Mouse (Mus musculus) megakaryocyte, embryonic 14.5 days (primary cell): Measurements from ENCODE around the gene A930009A15Rik. TPM values are rescaled to one million over a fixed set of nuclear protein-coding genes. Genes with fewer than 3 reads are reported as not detected.

Source experiments
- H3K27me3 ChIP-seq: replicated peaks from 2 replicates; pipeline ENCODE3; 2012; ENCODE audit warnings: inconsistent platforms
- H3K36me3 ChIP-seq: replicated peaks from 2 replicates; pipeline ENCODE3; 2012; ENCODE audit warnings: low read length, inconsistent platforms, mixed read lengths
- H3K4me1 ChIP-seq: 2 replicates; pipeline ENCODE4 v1.6.1; 2012; ENCODE audit warnings: inconsistent platforms
- H3K4me3 ChIP-seq: replicated peaks from 2 replicates; pipeline ENCODE3; 2012; ENCODE audit warnings: moderate library complexity, mild to moderate bottlenecking, inconsistent platforms
- H3K9me3 ChIP-seq: 2 replicates; pipeline ENCODE4 v1.6.1; 2012; ENCODE audit warnings: inconsistent platforms
- FLI1 ChIP-seq: IDR thresholded peaks from 2 replicates; pipeline ENCODE4 v1.6.1; 2012; ENCODE audit warnings: low read length, inconsistent platforms, mixed read lengths
- GATA1 ChIP-seq: IDR thresholded peaks from 3 replicates; pipeline ENCODE4 v1.6.1; 2012; ENCODE audit warnings: mixed read lengths, low read length, inconsistent platforms, borderline replicate concordance
- polyA plus RNA-seq: library from polyadenylated mRNA; stranded (reverse); fragments of >175 nt; gene quantifications from 2 replicates; pipeline ENCODE4 v1.2.3, GENCODE M21; 2012; ENCODE audit warnings: low replicate concordance; ENCODE audit not compliant: insufficient read depth

The A930009A15Rik gene
- polyA plus RNA-seq, 1 experiment = not detected

DNA sequence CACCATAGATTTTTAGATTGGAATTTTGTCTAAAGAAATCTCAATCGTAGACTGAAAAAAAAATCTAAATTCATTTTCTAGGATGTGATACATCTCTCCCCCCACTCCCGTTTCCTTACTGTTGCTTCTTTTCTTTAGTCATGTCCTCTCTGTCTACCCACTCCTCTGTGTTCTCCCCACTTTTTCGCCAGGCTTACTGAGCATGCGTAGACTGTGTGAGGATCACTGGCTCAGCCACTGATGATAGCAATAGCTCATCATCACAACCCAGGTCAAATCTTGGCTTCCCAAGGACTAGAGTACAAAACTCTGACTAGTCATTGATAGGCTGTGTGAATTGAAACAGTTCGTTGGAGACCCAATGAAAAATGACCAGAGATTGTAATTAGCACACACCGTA, 23.9 kb downstream of the A930009A15Rik start:
- Histone ChIP-seq H3K27me3 (peaks cover 9% of the 10 kb centered on the region), H3K4me3 (no peak overlapping the region), H3K9me3 (peaks cover 4% of the 10 kb centered on the region; the same call in 1 of the 2 replicates), H3K4me1 (no peaks in the 10 kb centered on the region), H3K36me3 (no peaks in the 10 kb centered on the region)
- TF ChIP-seq GATA1 (no peak), FLI1 (no peak)

DNA sequence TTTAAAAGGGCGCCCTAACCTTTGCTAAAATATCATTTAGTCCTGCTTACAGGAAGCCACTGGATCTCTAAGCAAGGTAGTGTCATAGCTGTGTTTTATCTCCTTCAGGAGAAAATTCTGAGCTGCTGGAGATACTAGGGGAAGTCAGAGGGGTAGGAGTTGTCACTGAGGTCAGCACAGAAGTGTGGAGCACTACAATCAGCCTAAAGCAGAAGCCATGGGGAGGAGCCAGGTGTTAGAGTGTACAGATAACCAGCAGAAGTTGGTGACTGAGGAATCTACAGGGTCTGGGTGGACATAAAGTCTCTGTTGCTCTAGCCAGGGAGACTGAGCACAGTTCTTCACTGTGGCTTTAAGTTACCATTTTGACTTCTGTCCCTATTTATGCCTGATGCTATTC, 26.0 kb downstream of the A930009A15Rik start:
- Histone ChIP-seq H3K36me3 (no peaks in the 10 kb centered on the region), H3K9me3 (peaks cover 11% of the 10 kb centered on the region), H3K4me1 (no peaks in the 10 kb centered on the region), H3K4me3 (no peak overlapping the region), H3K27me3 (no peaks in the 10 kb centered on the region)
- no peak for TF ChIP-seq FLI1
- no peak for TF ChIP-seq GATA1

GRCm38 (mm10) chr10:115617456-115618287, 47.9 kb downstream of the A930009A15Rik start:
- Histone ChIP-seq H3K36me3 (no peaks in the 10 kb centered on the region), H3K9me3 (no peaks in the 10 kb centered on the region), H3K27me3 (no peaks in the 10 kb centered on the region), H3K4me3 (no peak overlapping the region), H3K4me1 (no peaks in the 10 kb centered on the region)
- TF ChIP-seq GATA1 (no peak), FLI1 (no peak)

GRCm38 (mm10) chr10:115618288-115618856, 48.6 kb downstream of the A930009A15Rik start:
- no peak overlapping the region for H3K4me3 ChIP-seq
- no peaks in the 10 kb centered on the region for H3K27me3 ChIP-seq
- H3K9me3 ChIP-seq = no peaks in the 10 kb centered on the region
- no peaks in the 10 kb centered on the region for H3K4me1 ChIP-seq
- TF ChIP-seq GATA1 (no peak), FLI1 (no peak)
- no peaks in the 10 kb centered on the region for H3K36me3 ChIP-seq

GRCm38 (mm10) chr10:115623481-115623880, 53.7 kb downstream of the A930009A15Rik start:
- Histone ChIP-seq H3K4me3 (no peak overlapping the region), H3K4me1 (no peaks in the 10 kb centered on the region), H3K27me3 (no peaks in the 10 kb centered on the region), H3K36me3 (no peaks in the 10 kb centered on the region), H3K9me3 (no peaks in the 10 kb centered on the region)
- TF ChIP-seq FLI1 = no peak
- TF ChIP-seq GATA1 = no peak

DNA sequence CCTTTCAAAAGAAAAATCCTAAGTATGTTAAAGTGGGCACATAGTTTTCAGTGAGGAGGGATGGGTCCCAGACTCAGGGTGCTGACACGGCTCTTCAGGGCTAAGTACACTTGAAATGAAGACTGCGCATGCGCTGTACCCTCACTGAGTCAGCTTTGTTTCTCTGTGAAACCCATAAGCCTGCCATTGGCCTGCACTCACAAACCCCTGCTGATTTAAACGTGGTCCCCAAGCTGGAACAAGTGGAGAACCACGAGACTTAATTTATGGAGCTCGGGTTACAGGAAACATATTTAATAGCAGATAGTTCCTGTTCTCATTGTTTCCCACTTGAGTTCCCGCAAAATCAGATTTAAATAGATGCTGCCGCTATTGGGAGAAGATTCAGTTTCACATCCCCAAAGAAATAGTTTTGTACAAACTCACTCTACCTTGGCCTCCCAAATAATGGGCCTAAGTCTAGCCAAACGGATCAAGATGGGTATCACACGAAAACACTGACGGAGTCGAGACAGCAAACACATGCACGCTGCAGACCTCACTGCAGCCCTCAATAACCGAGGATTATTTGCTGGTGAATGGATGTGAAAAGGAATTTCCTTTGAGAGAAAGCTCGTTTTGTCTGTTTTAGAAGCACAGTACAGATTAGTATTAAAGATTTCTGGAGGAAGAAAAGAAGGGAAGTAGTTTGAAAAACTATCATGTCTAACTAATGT, 54.3 kb downstream of the A930009A15Rik start:
- no peak for TF ChIP-seq GATA1
- no peak for TF ChIP-seq FLI1

DNA sequence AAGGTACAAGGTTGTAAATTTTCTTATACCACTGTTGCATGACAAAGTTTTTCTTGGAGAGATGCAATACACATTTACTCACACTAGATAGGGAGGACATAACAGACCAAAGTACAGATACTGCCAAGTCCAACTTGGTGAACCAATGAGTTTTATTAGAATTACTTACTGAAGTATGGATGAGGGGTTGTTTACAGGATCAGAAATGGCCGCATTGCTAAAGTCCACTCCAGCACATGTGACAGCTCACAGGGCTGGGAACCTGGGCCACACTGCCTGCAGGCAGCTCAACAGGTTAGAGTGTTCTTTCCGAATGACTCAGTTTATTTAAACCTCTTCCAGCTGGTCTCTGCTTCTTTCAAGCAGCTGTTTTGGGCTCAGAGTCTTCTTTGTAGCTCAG, 55.2 kb downstream of the A930009A15Rik start:
- Histone ChIP-seq H3K4me1 (no peaks in the 10 kb centered on the region), H3K9me3 (no peaks in the 10 kb centered on the region), H3K4me3 (no peak overlapping the region), H3K36me3 (no peaks in the 10 kb centered on the region), H3K27me3 (no peaks in the 10 kb centered on the region)
- TF ChIP-seq GATA1 (no peak), FLI1 (no peak)

More for the DNA sequence above, 54.3 kb downstream of the A930009A15Rik start:
- Histone ChIP-seq H3K27me3 (no peaks in the 10 kb centered on the region), H3K36me3 (no peaks in the 10 kb centered on the region), H3K4me1 (no peaks in the 10 kb centered on the region), H3K4me3 (no peak overlapping the region), H3K9me3 (no peaks in the 10 kb centered on the region)

DNA sequence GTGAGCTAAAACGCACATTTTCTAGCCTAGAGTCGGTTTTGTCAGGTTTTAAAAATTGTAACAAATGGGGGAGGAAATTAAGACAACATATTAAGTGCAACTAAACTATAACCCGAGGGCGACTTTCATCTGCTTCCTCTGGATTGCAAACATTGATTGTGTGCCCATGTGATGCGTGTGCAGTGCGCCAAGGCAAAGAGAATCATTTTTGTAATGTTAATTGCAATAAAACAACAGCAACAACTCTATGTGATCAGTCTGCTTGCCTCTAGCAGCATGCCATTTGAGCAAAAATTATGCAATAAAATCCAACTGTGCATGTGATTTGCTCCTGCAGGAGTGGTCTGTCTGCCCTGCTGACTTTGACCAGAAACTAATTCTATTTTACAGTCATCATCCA, 56.9 kb downstream of the A930009A15Rik start:
- Histone ChIP-seq H3K9me3 (peaks cover 6% of the 10 kb centered on the region; the same call in 1 of the 2 replicates), H3K4me3 (no peak overlapping the region), H3K4me1 (no peaks in the 10 kb centered on the region), H3K36me3 (no peaks in the 10 kb centered on the region), H3K27me3 (no peaks in the 10 kb centered on the region)
- TF ChIP-seq FLI1 (no peak), GATA1 (no peak)

Other genes starting within 250 kb of the A930009A15Rik start
- gene Tmem19, start 207.5 kb upstream of the A930009A15Rik start, polyA plus RNA-seq = 6.1 and 9.6 TPM in 2 replicates
- 4.1 and 5.5 TPM in 2 replicates for gene Thap2, start 185.5 kb upstream of the A930009A15Rik start, polyA plus RNA-seq
- gene Zfc3h1, start 185.0 kb upstream of the A930009A15Rik start, polyA plus RNA-seq = 2.8 and 2.9 TPM in 2 replicates
- gene Lgr5, start 17.8 kb downstream of the A930009A15Rik start, polyA plus RNA-seq = not detected in 2 replicates
- gene Tspan8, start 246.8 kb downstream of the A930009A15Rik start, polyA plus RNA-seq = not detected in 2 replicates